In genomic region chr6:54939631-54940030, GRCm38 (mm10) we compare ENCODE assay signal across 11 mouse cellular contexts. TPM values are rescaled to one million over a fixed set of nuclear protein-coding genes. Genes with fewer than 3 reads are reported as not detected.
DNase-seq lines count a peak whose midpoint lies in the region; ATAC-seq and TF ChIP-seq lines count a peak whose summit lies in the region.
"Had no signal": no experiment of that assay in that cellular context is flagged by ENCODE, and none has a peak within 500 bp of the region (broad histone marks: within the 10 kb centered on the region; RNA-seq: fewer than 3 reads in every experiment).

No protein-coding gene starts in this region.

- no peaks in the 10 kb centered on the region for H3K9me3 ChIP-seq in liver, postnatal 0 days (ENCODE audit: low read length)
- H3K9me3 ChIP-seq in stomach, postnatal 0 days (ENCODE audit: control insufficient read depth, low read length) = no peaks in the 10 kb centered on the region
- H3K9me3 ChIP-seq: embryonic facial prominence, embryonic 15.5 days; limb, embryonic 12.5 days had no signal

- 0 out of 2 replicates have a peak overlapping the region, but pooled peaks have one; percentile 48 for H3K27ac ChIP-seq in liver, postnatal 0 days (ENCODE audit: low read depth)
- H3K27ac ChIP-seq in stomach, postnatal 0 days (replicated peaks) = no peak overlapping the region
- H3K27ac ChIP-seq: embryonic facial prominence, embryonic 15.5 days; limb, embryonic 12.5 days had no signal

- H3K4me3 ChIP-seq in liver, postnatal 0 days (ENCODE audit: low read depth, low read length) = no peak overlapping the region
- H3K4me3 ChIP-seq in stomach, postnatal 0 days (ENCODE audit: low read depth, low read length) = no peak overlapping the region
- H3K4me3 ChIP-seq: embryonic facial prominence, embryonic 15.5 days; limb, embryonic 12.5 days had no signal

- ATAC-seq in liver, postnatal 0 days = peak; percentile 56
- ATAC-seq in stomach, postnatal 0 days (ENCODE audit: low FRiP score, low TSS enrichment) = peak; percentile 38; the same call in 1 of the 2 replicates
- ATAC-seq: hindbrain, embryonic 16.5 days had no signal

- no peak for TF ChIP-seq CTCF in liver, postnatal 0 days (IDR thresholded peaks at IDR 0.05; ENCODE audit: low read depth)
- TF ChIP-seq CTCF in stomach, postnatal 0 days (IDR thresholded peaks at IDR 0.05; ENCODE audit: low read depth) = no peak

- H3K36me3 ChIP-seq in liver, postnatal 0 days (replicated peaks; ENCODE audit: insufficient read depth, low read length) = no peaks in the 10 kb centered on the region
- H3K36me3 ChIP-seq in stomach, postnatal 0 days (ENCODE audit: control insufficient read depth, insufficient read depth, low read length) = peaks cover 12% of the 10 kb centered on the region; the same call in 1 of the 2 replicates
- H3K36me3 ChIP-seq: limb, embryonic 12.5 days had no signal

- H3K4me1 ChIP-seq in liver, postnatal 0 days (ENCODE audit: insufficient read depth) = peaks cover 12% of the 10 kb centered on the region; the same call in 1 of the 2 replicates
- no peaks in the 10 kb centered on the region for H3K4me1 ChIP-seq in stomach, postnatal 0 days (replicated peaks; ENCODE audit: control insufficient read depth, insufficient read depth)

- TF ChIP-seq EP300 in liver, postnatal 0 days (IDR thresholded peaks at IDR 0.05; ENCODE audit: low read depth) = peak; percentile 17; the same call in 1 of the 2 replicates
- TF ChIP-seq EP300 in stomach, postnatal 0 days (optimal IDR thresholded peaks at IDR 0.05) = no peak

- WGBS in liver, postnatal 0 days (ENCODE audit: insufficient replicate concordance) = 21% methylated on average over 4 of the region's 4 CpGs
- 41% methylated on average over 4 of the region's 4 CpGs for WGBS in stomach, postnatal 0 days

- H3K9ac ChIP-seq in liver, postnatal 0 days (replicated peaks) = no peak overlapping the region
- no peak overlapping the region for H3K9ac ChIP-seq in stomach, postnatal 0 days (ENCODE audit: low read length)
- H3K9ac ChIP-seq: embryonic facial prominence, embryonic 15.5 days; limb, embryonic 12.5 days had no signal

- H3K27me3 ChIP-seq in liver, postnatal 0 days (ENCODE audit: insufficient read depth, low read length) = no peaks in the 10 kb centered on the region
- no peaks in the 10 kb centered on the region for H3K27me3 ChIP-seq in stomach, postnatal 0 days (ENCODE audit: control insufficient read depth, insufficient read depth, low read length)

- H3K4me2 ChIP-seq in liver, postnatal 0 days (ENCODE audit: low read depth, low read length) = no peak overlapping the region
- no peak overlapping the region for H3K4me2 ChIP-seq in stomach, postnatal 0 days (replicated peaks; ENCODE audit: low read depth)
- H3K4me2 ChIP-seq: embryonic facial prominence, embryonic 15.5 days; limb, embryonic 12.5 days had no signal

- DNase-seq in urinary bladder, postnatal 14 days (ENCODE audit: low spot score) = peak; percentile 38
- DNase-seq in urinary bladder, postnatal 4 days (ENCODE audit: low spot score in 2 of 2) = no peak
- DNase-seq in heart, adult 8-10 months (ENCODE audit: low spot score) = peak; percentile 84
- DNase-seq in liver, postnatal 0 days = peak; percentile 53
- DNase-seq in stomach, postnatal 0 days (ENCODE audit: low spot score) = peak; percentile 29
- no peak for DNase-seq in cerebellum, adult 9-11 months
- no peak for DNase-seq in layer of hippocampus, adult 11-12 months (ENCODE audit: low spot score)
- DNase-seq in frontal cortex, postnatal 36 days (ENCODE audit: low spot score in 2 of 2) = no peak

RNA-seq across cellular contexts. Expression of gene Nod1, which starts 32.8 kb away (rescaled TPM):
- total RNA-seq in heart, adult 8-10 months (2022) = 10 to 100 TPM; 17.8 to 19.7 (median 19.4) TPM
- 2.7 and 3.3 TPM in 2 replicates for polyA plus RNA-seq in liver, postnatal 0 days (2015; fragmentation: Nextera tagmentation; extraction: Ambion mirVana)
- 4.5 and 4.9 TPM in 2 replicates for polyA plus RNA-seq in stomach, postnatal 0 days (2015; fragmentation: Nextera tagmentation; extraction: Ambion mirVana)

RNA-seq across cellular contexts. Expression of gene Ggct, which starts 53.1 kb away (rescaled TPM):
- total RNA-seq in heart, adult 8-10 months (2022) = 10 to 100 TPM; 24.9 to 36.1 (median 27.0) TPM
- polyA plus RNA-seq in liver, postnatal 0 days (2015; fragmentation: Nextera tagmentation; extraction: Ambion mirVana) = 9.2 and 10.7 TPM in 2 replicates
- 9.0 and 9.3 TPM in 2 replicates for polyA plus RNA-seq in stomach, postnatal 0 days (2015; fragmentation: Nextera tagmentation; extraction: Ambion mirVana)

Comparison
In these comparisons a context has a peak if more than half of its experiments do, and no peak if none do; other contexts are left out.
1. DNase-seq: peak in urinary bladder, postnatal 14 days (single experiment), heart, adult 8-10 months (single experiment), liver, postnatal 0 days (single experiment) and stomach, postnatal 0 days (single experiment); none in urinary bladder, postnatal 4 days (0 of 2), cerebellum, adult 9-11 months (single experiment), layer of hippocampus, adult 11-12 months (single experiment) and frontal cortex, postnatal 36 days (0 of 2).